Mouse (Mus musculus): Measurements from ENCODE around the gene Ndufv2. TPM values are rescaled to one million over a fixed set of nuclear protein-coding genes. Genes with fewer than 3 reads are reported as not detected.

The Ndufv2 gene
- polyA plus RNA-seq, 1 experiment, result 233 TPM

GRCm38 (mm10) chr17:66065115-66065514, 36.2 kb downstream of the Ndufv2 start:
- no peak overlapping the region for H3K9ac ChIP-seq (ENCODE audit: low read depth, poor library complexity, severe bottlenecking)
- no peaks in the 10 kb centered on the region for H3K4me1 ChIP-seq (ENCODE audit: control insufficient read depth, insufficient read depth, low read length)
- H3K36me3 ChIP-seq (ENCODE audit: control insufficient read depth, insufficient read depth, low read length, poor library complexity, severe bottlenecking), result no peaks in the 10 kb centered on the region
- no peaks in the 10 kb centered on the region for H3K27me3 ChIP-seq (ENCODE audit: control insufficient read depth, insufficient read depth, low read length, poor library complexity, severe bottlenecking)
- TF ChIP-seq EP300 (IDR thresholded peaks at IDR 0.05; ENCODE audit: insufficient read depth, low read depth, low read length), result no peak
- TF ChIP-seq CTCF (IDR thresholded peaks at IDR 0.05; ENCODE audit: low read depth, low read length), result no peak
- TF ChIP-seq POLR2A (IDR thresholded peaks at IDR 0.05; ENCODE audit: insufficient read depth, low read length), result no peak
- H3K9me3 ChIP-seq (replicated peaks; ENCODE audit: control insufficient read depth, insufficient read depth, low read length, poor library complexity, severe bottlenecking), result no peaks in the 10 kb centered on the region
- H3K27ac ChIP-seq (ENCODE audit: insufficient read depth, low read length), result no peak overlapping the region
- no peak overlapping the region for H3K4me3 ChIP-seq (ENCODE audit: low read depth, low read length)

DNA sequence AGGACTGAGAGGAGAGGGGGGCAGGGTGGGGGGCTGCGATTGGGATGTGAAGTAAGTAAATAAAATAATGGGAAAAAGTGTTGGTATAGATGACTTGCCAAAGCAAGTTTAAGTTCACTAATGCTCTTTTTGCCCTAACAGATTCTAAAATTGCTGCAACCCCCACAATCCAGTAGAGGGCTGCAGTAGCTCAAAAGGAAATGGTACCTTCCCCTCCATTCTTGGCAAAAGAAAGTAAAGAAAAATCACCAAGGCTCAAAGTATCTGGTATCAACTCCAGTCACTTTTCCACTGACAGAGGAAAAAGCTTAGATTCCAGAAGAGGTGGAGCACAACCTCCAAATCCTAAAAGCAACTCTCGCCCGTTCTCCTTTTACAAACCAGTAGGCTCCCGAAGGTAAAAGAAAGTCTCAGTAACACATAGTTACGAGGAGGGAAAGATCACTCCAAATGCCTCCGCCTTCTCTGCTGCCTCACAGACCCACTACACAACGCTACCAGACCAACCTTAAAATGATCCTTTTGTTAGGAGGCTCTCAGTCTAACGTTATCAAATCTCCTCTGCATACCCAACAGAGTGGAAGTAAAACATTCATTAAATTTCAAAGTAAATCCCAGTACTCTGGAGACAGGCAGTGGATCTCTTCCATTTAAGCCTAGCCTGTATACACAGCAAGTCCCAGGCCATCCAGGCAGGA, 40.0 kb downstream of the Ndufv2 start:
- Histone ChIP-seq H3K4me3 (ENCODE audit: low read depth, low read length) (no peak overlapping the region), H3K36me3 (ENCODE audit: control insufficient read depth, insufficient read depth, low read length, poor library complexity, severe bottlenecking) (no peaks in the 10 kb centered on the region), H3K9ac (ENCODE audit: low read depth, poor library complexity, severe bottlenecking) (no peak overlapping the region), H3K4me1 (ENCODE audit: control insufficient read depth, insufficient read depth, low read length) (no peaks in the 10 kb centered on the region), H3K9me3 (replicated peaks; ENCODE audit: control insufficient read depth, insufficient read depth, low read length, poor library complexity, severe bottlenecking) (no peaks in the 10 kb centered on the region), H3K27me3 (ENCODE audit: control insufficient read depth, insufficient read depth, low read length, poor library complexity, severe bottlenecking) (no peaks in the 10 kb centered on the region), H3K27ac (ENCODE audit: insufficient read depth, low read length) (no peak overlapping the region)
- TF ChIP-seq CTCF (IDR thresholded peaks at IDR 0.05; ENCODE audit: low read depth, low read length) (no peak), EP300 (IDR thresholded peaks at IDR 0.05; ENCODE audit: insufficient read depth, low read depth, low read length) (no peak), POLR2A (IDR thresholded peaks at IDR 0.05; ENCODE audit: insufficient read depth, low read length) (no peak)

- H3K4me3 ChIP-seq (ENCODE audit: low read depth, low read length), result no peak overlapping the region
- H3K9me3 ChIP-seq (replicated peaks; ENCODE audit: control insufficient read depth, insufficient read depth, low read length, poor library complexity, severe bottlenecking), result no peaks in the 10 kb centered on the region
- H3K27ac ChIP-seq (ENCODE audit: insufficient read depth, low read length), result no peak overlapping the region
- TF ChIP-seq CTCF (IDR thresholded peaks at IDR 0.05; ENCODE audit: low read depth, low read length), result no peak
- no peak overlapping the region for H3K9ac ChIP-seq (ENCODE audit: low read depth, poor library complexity, severe bottlenecking)
- no peaks in the 10 kb centered on the region for H3K4me1 ChIP-seq (ENCODE audit: control insufficient read depth, insufficient read depth, low read length)
- H3K36me3 ChIP-seq (ENCODE audit: control insufficient read depth, insufficient read depth, low read length, poor library complexity, severe bottlenecking), result no peaks in the 10 kb centered on the region
- no peaks in the 10 kb centered on the region for H3K27me3 ChIP-seq (ENCODE audit: control insufficient read depth, insufficient read depth, low read length, poor library complexity, severe bottlenecking)
Measured at GRCm38 (mm10) chr17:66058160-66058559, 43.2 kb downstream of the Ndufv2 start.

GRCm38 (mm10) chr17:66057145-66057544, 44.2 kb downstream of the Ndufv2 start:
- Histone ChIP-seq H3K36me3 (ENCODE audit: control insufficient read depth, insufficient read depth, low read length, poor library complexity, severe bottlenecking) (no peaks in the 10 kb centered on the region), H3K4me3 (ENCODE audit: low read depth, low read length) (no peak overlapping the region), H3K4me1 (ENCODE audit: control insufficient read depth, insufficient read depth, low read length) (no peaks in the 10 kb centered on the region), H3K27ac (ENCODE audit: insufficient read depth, low read length) (no peak overlapping the region), H3K9me3 (replicated peaks; ENCODE audit: control insufficient read depth, insufficient read depth, low read length, poor library complexity, severe bottlenecking) (no peaks in the 10 kb centered on the region), H3K27me3 (ENCODE audit: control insufficient read depth, insufficient read depth, low read length, poor library complexity, severe bottlenecking) (no peaks in the 10 kb centered on the region), H3K9ac (ENCODE audit: low read depth, poor library complexity, severe bottlenecking) (no peak overlapping the region)
- TF ChIP-seq POLR2A (IDR thresholded peaks at IDR 0.05; ENCODE audit: insufficient read depth, low read length) (no peak), EP300 (IDR thresholded peaks at IDR 0.05; ENCODE audit: insufficient read depth, low read depth, low read length) (no peak), CTCF (IDR thresholded peaks at IDR 0.05; ENCODE audit: low read depth, low read length) (no peak)

DNA sequence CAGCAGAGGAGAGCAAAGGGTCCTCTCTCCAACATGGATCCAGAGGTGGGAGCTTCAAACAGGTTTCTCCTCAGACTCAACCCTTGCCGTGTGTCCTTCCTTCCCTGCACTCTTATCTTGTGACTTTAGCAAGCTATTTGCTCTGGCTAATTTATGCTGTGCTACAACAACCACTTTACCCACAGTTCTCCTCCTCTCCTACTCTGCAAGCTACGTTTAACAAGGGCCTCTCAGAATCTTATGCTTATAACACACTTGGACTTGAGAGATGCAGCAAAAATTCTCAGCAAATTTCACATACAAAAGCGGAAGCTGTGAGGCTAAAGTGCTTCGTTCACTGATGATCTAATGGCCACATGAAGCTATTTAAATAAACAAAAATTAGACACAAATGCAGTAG, 48.0 kb downstream of the Ndufv2 start:
- Histone ChIP-seq H3K27me3 (ENCODE audit: control insufficient read depth, insufficient read depth, low read length, poor library complexity, severe bottlenecking) (no peaks in the 10 kb centered on the region), H3K36me3 (ENCODE audit: control insufficient read depth, insufficient read depth, low read length, poor library complexity, severe bottlenecking) (no peaks in the 10 kb centered on the region; the same call in 1 of the 2 replicates), H3K9me3 (replicated peaks; ENCODE audit: control insufficient read depth, insufficient read depth, low read length, poor library complexity, severe bottlenecking) (no peaks in the 10 kb centered on the region), H3K4me1 (ENCODE audit: control insufficient read depth, insufficient read depth, low read length) (no peaks in the 10 kb centered on the region), H3K4me3 (ENCODE audit: low read depth, low read length) (no peak overlapping the region), H3K27ac (ENCODE audit: insufficient read depth, low read length) (no peak overlapping the region), H3K9ac (ENCODE audit: low read depth, poor library complexity, severe bottlenecking) (no peak overlapping the region)
- TF ChIP-seq POLR2A (IDR thresholded peaks at IDR 0.05; ENCODE audit: insufficient read depth, low read length), result no peak
- no peak for TF ChIP-seq EP300 (IDR thresholded peaks at IDR 0.05; ENCODE audit: insufficient read depth, low read depth, low read length)
- no peak for TF ChIP-seq CTCF (IDR thresholded peaks at IDR 0.05; ENCODE audit: low read depth, low read length)

GRCm38 (mm10) chr17:66048795-66049194, 52.6 kb downstream of the Ndufv2 start:
- Histone ChIP-seq H3K4me3 (ENCODE audit: low read depth, low read length) (no peak overlapping the region), H3K9me3 (replicated peaks; ENCODE audit: control insufficient read depth, insufficient read depth, low read length, poor library complexity, severe bottlenecking) (no peaks in the 10 kb centered on the region), H3K4me1 (ENCODE audit: control insufficient read depth, insufficient read depth, low read length) (no peaks in the 10 kb centered on the region), H3K27ac (ENCODE audit: insufficient read depth, low read length) (no peak overlapping the region), H3K36me3 (ENCODE audit: control insufficient read depth, insufficient read depth, low read length, poor library complexity, severe bottlenecking) (peaks cover 2% of the 10 kb centered on the region), H3K9ac (ENCODE audit: low read depth, poor library complexity, severe bottlenecking) (no peak overlapping the region), H3K27me3 (ENCODE audit: control insufficient read depth, insufficient read depth, low read length, poor library complexity, severe bottlenecking) (no peaks in the 10 kb centered on the region)
- TF ChIP-seq POLR2A (IDR thresholded peaks at IDR 0.05; ENCODE audit: insufficient read depth, low read length) (no peak), EP300 (IDR thresholded peaks at IDR 0.05; ENCODE audit: insufficient read depth, low read depth, low read length) (no peak), CTCF (IDR thresholded peaks at IDR 0.05; ENCODE audit: low read depth, low read length) (no peak)

Data from ES-Bruce4 (cell line).